Mouse (Mus musculus) C2C12 (cell line): ENCODE data around the gene Trmt6.

Source experiments
- CEBPB ChIP-seq: IDR thresholded peaks from one replicate; pipeline ENCODE4 v1.6.1; 2011; ENCODE audit warnings: low read depth, mild to moderate bottlenecking, control low read depth, moderate library complexity
- CTCF ChIP-seq: IDR thresholded peaks from one replicate; pipeline ENCODE4 v1.5.1; 2011; ENCODE audit not compliant: control insufficient read depth, insufficient read depth, insufficient read length
- MAX ChIP-seq: IDR thresholded peaks from one replicate; pipeline ENCODE4 v1.6.1; 2011; ENCODE audit warnings: mild to moderate bottlenecking, control low read depth
- USF1 ChIP-seq: IDR thresholded peaks from one replicate; pipeline ENCODE4 v1.6.1; 2011; ENCODE audit warnings: low read depth, mild to moderate bottlenecking, control low read depth, moderate library complexity

- TF ChIP-seq MAX (no peak), CTCF (no peak), USF1 (no peak), CEBPB (no peak)
Observed at GRCm38 (mm10) chr2:132856333-132856732, 40.5 kb upstream of the Trmt6 start.
